Mouse (Mus musculus) cerebellum, adult 9-11 months (tissue): ENCODE data around the gene Eif4a1.
A peak's percentile ranks its signal among the peaks of the same experiment; 100 is the strongest.

ENCODE experiments used
- DNase-seq: peaks from one replicate; pipeline ENCODE4 v3.0.0; 2022

Gene Eif4a1

DNA sequence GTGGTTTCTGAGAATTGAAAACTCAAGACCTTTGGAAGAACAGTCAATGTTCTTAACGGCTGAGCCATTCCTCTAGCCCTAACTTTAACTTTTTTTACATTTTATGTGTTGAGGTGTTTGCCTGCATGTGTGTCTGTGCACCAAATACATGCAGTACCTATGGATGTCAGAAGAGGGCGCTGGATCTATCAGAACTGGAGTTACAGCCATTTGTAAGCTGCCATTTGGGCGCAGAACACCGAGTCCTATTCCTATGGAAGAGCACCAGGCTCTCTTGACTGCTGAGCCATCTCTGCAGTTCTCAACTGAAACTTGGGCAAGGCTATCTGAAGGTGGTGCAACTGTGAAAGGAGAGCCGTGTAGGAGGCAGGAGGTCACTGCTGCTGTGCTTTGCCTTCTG lies 26.4 kb upstream of the Eif4a1 start:
- DNase-seq = no peak

DNA sequence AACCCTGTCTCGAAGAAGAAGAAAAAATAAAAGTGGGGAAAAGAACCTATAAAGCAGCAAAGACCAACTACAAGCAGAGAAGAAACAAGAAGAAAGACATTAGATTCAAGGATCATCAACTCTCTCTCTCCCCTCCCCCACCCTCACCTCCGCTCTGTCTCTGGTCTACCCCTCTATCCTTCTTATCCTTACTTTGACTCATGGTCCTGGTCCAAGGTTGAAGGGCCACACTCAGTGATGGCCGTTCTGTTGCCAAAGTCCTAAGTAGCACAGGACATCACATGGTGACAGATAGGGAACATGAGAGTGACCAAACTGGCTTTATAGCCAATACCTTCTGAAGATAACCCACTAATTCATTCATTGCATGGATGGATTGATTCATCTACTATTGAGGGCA lies 25.2 kb upstream of the Eif4a1 start:
- DNase-seq = no peak

DNA sequence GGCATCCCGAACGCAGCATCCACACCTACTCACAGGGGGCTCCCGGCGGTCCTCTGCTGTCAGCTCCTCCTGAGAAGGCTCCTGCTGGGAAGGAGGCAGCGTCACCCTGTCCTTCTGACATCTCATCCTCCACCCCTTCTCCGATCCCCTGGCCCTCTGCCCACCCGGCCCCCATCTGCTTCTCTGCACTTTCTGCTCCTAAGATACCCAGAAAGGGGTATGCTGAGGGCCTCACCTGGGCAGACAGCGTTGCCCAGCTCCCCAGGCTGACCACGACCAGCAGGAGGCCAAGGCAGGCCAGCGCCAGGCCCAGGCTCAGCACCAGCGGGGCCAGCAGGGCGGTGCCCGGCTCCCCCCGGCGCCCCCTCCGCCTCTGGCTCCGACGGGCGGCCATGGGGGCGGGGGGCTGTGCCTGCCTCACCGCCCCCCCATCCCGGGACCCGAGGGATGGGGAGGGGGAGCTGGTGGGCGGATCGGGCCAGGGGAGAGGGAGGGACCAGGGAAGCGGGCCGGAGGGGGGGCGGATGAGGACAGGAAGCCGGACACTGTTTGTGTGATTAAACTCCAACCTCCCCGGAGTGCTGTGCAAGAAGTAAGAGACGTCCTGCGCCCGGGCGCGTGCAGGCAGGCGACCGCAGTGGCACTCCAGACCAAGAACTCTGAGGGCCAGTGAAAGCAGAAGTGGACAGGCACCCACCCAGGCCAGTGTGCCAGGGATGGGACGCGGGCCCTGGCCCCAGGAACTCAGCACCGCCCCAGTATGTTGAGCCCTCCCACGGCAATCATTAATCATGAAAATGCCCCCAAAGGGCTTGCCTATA lies 23.3 kb upstream of the Eif4a1 start, which contains the start of the genes Tnfsf12 and Tnfsfm13:
TSS of gene Tnfsf12 (minus strand) at position 489 of the 821 bp plus-strand sequence.
TSS of gene Tnfsfm13 (minus strand) at position 738 of the 821 bp plus-strand sequence.
- DNase-seq = peak; percentile 78

DNA sequence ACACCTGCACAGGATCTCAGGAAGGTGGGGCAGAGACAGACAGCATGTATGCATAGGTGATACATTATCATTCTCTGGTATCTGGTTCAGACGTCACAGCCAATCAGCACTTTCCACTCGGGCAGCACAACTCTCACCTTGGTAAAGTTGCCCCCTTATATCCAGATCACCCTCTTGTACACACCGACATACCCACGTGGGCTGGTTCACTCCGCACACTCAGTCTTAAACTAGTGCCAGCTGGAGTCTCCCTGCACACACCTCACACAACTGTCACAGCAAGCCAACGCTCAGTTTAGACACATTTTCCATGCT lies 22.8 kb upstream of the Eif4a1 start:
- no peak for DNase-seq

DNA sequence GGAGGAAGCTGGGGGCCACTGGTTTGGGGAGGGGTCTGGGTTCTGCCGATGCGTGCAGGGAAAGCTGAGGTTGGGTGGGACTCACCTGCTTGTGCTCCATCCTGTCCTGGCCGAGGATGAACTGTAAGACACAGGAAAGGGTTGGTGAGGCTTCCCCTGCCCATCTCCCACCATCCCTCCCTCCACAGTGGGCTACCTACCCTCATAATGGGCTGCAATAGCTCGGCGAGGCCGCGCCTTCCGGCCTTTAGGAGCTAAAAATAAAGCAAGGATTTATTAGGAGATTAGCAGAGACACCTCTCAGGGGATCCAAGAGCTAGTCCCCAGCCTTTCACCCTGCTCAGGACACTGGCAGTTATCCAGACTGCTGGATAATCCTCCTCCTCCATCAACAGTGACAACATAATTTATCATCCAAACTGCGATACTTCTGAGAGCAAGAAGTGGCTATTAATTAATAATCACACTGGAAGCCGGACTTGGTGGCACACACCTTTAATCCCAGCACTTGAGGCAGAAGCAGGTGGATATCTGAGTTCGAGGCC lies 21.3 kb upstream of the Eif4a1 start:
- peak; percentile 33 for DNase-seq

DNA sequence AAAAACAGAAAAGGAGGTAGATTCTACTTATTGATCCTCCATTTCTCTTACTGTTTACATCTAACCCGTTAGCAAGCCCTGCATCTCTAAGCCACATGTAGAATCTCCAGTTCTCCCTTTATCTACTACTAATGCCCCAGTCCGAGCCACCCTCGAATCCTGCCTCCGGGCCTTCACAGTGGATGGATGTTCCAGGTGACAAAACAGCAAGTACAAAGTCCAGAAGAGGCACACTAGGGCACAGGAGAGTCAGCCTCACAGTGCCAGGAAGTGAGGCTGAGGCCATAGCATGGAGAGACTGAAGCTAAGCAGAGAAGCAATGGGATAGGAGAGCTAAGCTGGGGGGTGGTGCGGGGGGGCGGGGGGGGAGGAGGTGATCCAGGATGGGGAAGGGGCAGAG lies 20.6 kb upstream of the Eif4a1 start:
- no peak for DNase-seq

DNA sequence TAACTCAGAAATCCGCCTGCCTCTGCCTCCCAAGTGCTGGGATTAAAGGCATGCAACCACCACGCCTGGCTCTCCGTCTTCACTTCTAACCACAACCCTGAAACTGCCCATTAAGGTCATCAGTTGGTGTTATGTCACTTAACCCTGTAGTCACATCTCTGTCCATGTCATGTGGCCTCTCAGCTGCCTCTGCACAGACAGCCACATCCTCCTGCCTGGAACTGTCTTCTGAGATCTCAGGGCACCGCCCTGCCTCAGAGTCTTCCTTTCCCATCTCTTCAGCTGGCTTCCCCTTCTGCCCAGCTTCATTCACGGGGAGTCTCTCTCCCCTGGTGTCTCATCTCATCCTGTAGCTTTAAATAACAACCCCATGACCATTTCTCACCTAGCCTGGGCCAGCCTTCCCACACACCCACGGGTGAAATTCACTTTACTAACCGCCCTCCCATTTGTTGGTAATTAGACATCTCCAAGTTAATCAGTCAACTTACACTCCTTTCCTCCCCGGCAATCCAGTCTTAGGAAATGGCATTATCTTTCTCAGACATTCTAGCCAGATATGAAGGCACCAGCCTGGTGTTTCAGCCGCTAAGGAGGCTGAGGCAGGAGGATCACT lies 20.1 kb upstream of the Eif4a1 start:
- DNase-seq = no peak

DNA sequence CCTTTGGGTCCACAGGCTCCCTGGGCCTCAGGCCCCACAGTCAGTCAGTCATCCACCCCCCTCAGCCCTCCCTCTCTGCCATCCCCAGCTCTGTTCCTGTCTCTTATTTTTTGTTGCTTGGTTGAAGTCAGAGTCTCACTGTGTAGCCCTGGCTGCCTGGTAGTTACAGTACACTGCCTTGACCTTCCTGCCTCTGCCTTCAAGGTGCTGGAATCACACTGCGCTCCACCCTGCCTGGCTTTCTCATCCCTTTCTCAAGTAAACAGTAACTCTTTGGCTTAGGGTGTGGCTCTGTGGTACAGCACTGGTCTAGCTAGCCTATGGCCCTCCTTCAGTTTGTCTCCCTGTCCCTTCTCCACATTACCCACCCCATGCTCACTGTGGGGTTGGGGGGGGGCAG lies 17.7 kb upstream of the Eif4a1 start:
- DNase-seq = no peak

DNA sequence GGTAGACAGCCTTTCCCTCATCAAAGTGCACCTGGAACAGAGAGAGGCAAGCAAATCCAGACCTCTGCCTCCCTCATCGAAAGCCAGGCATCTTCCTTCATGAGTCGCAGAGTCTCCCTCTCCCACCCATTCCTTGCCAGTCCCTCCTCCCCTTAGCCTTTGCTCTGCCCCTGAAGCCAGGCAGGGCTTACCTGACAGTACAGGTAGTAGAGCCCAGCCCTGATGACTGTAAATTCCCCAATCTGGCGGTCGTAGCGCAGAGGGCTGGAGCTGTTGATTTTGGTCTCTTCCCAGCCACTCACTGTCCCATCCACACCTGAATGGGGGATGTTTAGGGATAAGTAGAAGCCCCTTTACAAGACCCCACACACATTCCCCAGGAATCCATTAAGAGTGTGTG lies 14.8 kb upstream of the Eif4a1 start:
- no peak for DNase-seq

DNA sequence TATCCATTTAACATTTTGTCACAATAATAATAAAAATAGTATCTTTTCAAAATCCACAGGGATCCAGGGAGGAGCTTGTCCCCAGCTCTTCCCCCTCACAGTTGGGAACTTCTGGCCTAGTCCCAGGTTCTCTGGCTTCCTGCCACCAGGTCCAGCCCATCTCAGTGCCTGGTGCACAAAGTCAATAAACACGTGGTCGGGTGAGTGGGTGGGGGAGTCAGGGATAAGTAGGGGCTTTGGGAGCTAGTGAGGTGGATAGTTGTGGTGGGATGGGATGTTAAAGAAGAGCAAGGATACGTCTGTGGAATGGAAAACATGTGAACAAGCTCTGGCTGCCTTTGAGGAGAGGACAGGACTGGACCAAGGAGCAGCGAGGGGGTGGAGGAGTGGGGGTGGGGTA lies 14.2 kb upstream of the Eif4a1 start:
- peak; percentile 80 for DNase-seq

DNA sequence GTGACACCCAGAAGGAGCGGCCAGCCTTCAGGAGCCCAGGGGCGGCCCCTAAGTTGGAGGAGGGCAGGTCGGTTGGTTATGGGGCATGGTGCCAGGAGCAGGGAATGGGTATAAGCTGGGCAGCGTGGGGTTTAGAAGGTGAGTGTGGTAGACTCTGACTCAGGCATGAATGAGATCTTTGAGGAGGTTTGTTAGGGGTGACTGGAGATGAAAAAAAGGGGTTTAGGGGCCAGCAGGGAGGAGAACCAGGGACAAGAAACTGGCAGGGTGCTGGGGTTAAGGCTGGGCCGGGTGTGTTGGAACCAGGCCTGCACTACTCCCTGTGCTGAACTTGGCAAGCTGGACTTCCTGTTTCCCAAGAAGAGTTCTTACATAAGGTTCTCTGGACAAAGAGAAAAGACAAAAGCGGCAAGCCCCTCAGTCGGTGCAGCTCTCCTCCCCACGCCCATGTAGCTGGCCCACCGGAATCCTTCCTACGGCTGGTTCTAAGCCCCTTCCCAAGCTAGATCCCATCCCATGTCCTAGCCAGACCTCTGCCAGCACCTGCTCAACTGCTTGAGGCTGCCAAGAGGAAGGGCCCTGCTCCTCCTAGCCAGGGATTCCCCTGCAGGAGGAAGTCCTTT lies 13.4 kb upstream of the Eif4a1 start, which contains the start of gene Tnfsf13:
TSS of gene Tnfsf13 (minus strand) at position 259 of the 623 bp plus-strand sequence.
- peak; percentile 93 for DNase-seq

DNA sequence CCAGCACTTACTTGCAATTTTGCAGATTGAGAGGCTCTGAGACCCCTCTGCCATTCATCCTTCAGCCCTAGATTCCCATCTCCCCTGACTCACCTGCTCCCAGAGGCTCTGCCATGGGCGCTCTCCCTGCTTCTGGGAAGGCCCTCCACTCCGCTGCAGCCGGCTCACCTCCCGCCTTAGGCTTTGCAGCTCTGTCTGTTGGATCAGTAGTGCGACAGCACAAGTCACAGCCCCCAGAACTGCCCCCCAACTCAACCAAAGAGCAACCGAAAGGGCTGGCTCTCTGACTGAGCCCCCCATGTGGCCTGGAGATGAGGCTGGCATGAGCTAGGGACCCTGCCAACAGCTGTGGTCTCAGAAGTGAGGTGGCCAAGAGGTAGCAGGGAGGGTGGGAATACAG lies 12.7 kb upstream of the Eif4a1 start:
- peak; percentile 63 for DNase-seq

DNA sequence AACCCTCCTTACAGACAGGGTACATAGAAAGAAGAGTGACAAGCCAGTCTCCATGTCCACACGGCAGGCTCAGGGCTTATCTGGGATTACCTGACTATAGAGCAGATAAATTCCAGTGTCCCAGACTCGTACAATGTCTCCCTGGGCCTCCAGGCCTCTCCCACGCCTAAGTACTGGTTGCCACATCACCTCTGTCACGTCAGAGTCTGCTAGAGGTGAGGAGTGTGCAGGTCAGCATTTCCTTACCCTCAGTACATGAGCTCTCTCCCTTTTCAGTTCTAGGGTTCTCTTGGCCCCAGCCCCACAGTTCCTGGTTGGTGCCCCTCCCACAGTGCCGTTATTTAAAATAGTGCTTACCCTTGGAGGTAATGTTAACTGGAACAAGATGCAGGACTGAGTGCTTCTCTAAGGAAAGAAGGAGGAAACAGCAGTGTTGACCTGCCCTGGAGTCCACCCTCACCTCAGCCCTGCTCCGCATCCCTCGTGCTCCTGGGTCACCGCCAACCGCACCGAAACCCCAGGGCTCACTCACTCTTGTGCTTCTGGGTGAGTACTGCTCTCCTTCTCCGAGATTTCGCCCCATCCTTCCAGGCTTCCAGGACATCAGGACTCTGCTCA lies 12.0 kb upstream of the Eif4a1 start:
- peak; percentile 61 for DNase-seq

DNA sequence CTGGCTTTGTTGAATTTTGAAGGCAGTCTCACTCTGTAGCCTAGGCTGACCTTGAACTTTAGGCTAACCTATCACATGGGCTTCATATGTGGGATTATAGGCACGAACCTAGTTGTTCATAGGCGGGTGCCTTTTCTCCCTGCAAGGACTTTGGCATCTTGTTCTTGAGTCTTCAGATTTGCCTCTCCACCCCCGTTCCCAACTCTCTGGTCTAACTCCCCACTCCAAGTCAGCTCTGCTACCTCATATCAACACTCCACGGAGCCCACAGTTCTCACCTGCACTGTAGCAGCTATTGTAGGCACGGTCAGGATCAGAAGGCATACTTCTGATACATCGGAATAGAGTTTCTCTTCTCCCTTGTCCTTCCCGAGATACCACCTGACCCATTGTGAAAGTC lies 11.4 kb upstream of the Eif4a1 start:
- DNase-seq = peak; percentile 57

DNA sequence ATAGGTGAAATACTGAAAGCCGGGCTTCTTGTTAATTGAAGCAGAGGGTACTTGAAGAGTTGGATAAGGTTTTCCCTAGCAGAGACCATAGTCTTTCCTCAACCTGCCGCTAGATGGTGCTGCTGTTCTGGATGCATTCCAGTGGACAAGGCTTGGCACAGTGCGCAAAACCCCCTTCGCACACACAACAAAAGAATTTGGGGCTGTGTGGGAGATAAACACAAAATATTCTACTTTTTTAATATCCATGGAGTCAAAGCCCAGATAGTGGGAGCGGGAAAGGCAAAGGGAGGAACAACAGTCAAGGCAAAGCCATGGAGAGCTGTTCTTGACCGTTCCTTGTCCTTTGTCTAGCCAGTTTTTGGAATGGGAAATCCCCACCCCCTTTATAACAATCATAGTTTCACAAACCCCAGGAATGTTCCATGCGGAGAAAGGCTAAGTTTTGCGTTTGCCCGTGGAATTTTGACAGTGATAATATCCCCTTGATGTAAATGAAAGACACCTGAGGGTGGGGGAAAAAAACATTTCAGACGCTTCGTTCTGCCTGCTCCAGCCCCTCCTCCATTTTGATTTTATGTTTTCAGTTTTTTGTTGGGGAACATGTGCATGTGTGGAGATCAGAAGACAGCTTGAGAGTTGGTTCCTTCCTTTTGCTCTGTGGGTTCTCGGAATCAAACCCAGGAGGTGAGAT lies 10.8 kb upstream of the Eif4a1 start:
- peak; percentile 86 for DNase-seq

DNA sequence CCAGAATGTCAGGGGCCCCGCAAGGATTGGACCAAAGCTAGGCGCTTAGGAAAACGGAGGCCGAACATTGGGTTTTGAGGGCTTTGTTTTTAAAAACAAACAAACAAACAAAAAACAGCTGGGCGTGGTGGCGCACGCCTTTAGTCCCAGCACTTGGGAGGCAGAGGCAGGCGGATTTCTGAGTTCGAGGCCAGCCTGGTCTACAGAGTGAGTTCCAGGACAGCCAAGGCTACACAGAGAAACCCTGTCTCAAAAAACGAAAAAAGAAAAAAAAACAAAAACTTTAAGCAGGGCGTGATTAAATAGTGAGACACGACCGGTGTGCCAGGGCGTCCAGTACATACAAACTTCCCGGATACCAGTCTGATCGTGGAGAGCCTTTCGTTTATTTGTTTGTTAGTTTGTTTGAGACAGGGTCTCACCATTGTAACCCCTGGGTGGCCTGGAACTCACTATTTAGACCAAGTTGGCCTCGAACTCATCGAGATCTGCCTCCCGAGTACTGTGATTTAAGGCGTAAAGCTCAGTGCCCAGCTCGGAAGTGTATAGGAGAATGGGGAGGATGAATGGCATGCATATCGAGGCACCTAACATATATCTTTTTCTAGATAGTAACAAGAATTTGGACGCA lies 10.1 kb upstream of the Eif4a1 start:
- peak; percentile 62 for DNase-seq

DNA sequence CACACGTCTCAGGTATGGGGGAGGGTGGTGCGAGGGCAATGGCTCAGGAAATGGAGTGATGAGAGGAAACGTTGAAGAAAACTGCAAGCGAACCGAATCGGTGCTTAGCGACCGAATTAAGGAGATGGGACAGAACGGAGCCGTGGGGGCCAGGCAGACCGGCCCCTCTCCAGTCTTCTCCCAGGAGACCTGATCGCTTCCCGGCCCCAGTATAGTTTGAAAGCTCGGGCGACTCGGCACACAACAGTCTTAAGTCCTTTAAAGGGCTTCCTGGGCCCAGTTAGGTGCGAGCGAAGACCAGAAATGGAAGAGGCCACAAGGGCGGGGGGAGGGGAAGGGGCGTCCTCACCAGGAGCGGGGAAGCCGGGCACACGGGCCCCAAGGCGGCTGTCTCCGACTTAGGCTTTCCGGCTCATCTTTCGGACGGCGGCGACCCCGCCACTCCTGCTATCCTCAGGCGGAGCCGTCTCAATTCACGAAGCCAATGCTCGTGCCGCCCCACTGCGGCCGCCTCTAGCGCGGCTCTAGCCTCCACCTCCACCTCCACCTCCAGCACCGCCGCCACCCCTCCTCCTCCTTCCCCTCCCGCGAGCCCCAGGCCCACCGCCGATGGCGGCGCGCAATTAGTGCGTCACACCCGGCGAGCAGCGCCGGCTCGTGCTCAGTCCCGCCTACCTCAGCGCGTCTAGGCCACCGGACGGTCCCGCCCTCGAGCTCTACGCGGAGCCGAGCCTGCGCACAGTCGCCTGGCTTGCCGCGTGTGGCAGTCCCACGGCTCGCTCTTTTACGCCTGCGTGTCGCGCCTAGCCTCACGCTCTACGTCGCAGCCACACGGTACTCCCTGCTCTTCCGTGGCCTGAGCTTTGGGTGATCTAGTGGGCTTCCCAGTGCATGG lies 9.3 kb upstream of the Eif4a1 start, which contains the start of gene Senp3:
TSS of gene Senp3 (minus strand) at position 771 of the 895 bp plus-strand sequence.
- DNase-seq = peak; percentile 98

DNA sequence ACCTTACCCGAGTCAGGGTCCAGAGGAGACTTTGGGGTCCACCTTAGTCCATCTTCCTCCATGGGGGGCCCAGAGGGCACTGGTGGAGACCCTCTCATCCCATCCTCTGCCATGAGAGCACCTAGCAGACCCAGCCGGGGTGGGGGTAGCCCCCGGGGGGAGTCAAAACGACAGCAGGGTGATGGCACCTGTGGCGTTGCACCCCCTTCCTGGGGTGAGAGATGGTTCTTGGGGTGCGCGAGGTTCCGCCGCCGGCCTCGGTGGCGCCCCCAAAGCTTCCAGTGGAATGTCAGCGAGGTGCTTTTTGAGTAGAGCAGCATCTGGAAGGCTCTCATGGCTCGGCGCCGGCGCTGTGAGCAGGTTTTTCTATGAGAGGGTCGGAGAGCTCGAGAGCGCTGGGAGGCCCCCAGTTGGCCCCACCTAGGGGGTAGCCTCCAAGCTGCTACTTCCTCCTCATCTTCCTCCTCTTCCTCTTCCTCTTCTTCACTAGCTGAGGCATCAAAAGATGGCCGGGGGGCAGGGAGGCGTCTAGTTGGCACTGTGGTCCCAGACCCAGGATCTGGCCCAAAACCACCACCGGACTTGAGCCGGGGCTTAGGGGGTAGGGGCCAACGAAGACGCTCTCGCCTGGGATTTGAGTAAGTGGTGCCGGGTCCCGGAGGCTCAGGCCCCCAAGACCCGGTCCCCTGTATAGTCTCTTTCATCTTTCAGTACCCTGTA lies 8.1 kb upstream of the Eif4a1 start:
- DNase-seq = peak; percentile 71

DNA sequence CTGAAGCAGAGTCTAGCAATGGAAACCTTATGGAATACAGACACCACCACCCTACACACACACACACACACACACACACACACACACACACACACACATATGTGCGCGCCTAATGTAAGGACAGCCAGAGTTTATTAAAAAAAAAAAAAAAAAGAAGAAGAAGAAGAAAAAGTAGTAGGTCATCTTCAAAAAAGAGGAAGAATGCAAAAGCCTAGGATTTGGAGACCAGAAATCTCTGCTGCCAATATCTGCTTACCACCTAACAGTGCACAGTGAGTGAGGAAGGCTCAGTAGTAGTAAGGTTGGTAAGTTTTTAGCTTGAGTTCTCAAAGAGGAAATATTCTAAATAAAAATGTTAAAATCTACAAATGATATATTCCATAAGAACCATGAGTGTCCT lies 6.9 kb upstream of the Eif4a1 start:
- DNase-seq = no peak

DNA sequence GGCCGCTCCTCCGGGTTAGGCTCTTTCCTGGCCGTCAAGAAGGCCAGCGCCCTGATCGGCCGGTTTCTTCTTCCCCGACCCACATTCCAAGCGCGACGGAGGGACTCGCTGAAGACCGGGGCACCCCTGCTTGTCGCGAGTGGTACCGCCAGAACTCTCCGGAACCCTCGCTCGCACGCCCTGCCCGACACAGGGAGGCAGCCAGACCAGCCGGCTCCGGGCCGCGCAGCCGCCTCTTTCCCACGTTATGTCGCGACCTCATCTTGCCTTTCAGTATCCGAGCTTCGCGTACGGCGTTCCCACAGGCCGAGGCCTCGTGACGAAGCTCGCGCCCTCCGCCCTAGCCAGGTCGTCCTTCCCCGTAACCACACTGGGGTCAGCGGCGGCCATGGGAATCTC lies 498 bp downstream of the Eif4a1 start:
- no peak for DNase-seq
